Mouse (Mus musculus) C2C12 (cell line): ENCODE measurements around the gene Tdrd5.

Experiments
- CTCF ChIP-seq: IDR thresholded peaks from one replicate; pipeline ENCODE4 v1.5.1; 2011; ENCODE audit not compliant: control insufficient read depth, insufficient read depth, insufficient read length
- MYOG ChIP-seq: IDR thresholded peaks from one replicate; pipeline ENCODE4 v1.6.1; 2011; ENCODE audit not compliant: control insufficient read depth, insufficient read length; ENCODE audit errors: extremely low read depth

- no peak for TF ChIP-seq CTCF
- no peak for TF ChIP-seq MYOG
Observed at GRCm38 (mm10) chr1:156247893-156248292, 55.6 kb downstream of the Tdrd5 start.
